Mouse (Mus musculus): ENCODE results near the gene Dcst2.

Dcst2 gene

GRCm38 (mm10) chr3:89331561-89331960 is 30.2 kb upstream of the Dcst2 start:
- no peak for DNase-seq (ENCODE audit: low read depth, low spot score)

DNA sequence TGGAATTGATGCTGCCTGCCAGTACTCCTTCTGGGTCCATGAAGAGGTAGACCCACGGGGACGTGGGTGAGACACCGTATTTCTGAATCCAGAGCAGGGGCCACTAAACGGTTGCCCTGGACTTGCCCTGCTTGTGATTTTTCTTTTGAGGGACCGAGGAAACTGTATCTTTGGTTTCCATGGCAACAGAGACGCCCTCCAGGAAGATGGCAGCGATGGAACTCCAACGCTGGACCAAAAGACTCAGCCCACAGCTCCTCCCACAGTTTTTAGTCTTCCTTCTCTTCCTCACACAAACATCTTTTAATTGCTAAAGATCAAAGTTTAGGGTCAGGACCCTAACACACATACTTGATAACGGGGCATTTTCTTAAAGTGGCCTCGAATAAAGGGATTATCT is 29.8 kb upstream of the Dcst2 start:
- no peak for DNase-seq (ENCODE audit: low read depth, low spot score)

- DNase-seq (ENCODE audit: low read depth, low spot score): no peak
Measured at GRCm38 (mm10) chr3:89332476-89332875, 29.3 kb upstream of the Dcst2 start.

DNA sequence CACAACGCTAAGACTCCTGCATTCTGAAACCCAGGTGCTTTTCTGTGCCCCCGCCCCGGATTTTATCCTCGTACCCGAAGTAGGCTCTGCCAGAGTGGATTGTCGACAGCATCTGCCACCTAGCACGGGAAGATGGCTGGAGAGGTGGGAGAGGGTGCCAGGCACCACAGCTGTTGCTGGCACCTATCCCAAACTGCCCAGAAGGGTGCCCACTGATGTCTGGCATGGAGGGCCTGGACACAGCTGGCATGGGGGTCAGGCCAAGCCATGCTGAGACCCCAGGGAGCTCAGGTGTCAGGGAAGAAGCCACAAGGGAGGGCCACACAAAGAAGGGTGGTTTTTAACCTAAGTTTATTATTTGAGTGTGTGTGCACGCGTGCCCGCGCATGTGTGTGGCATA is 28.7 kb upstream of the Dcst2 start:
- DNase-seq (ENCODE audit: low read depth, low spot score): no peak

- no peak for DNase-seq (ENCODE audit: low read depth, low spot score)
Measured at GRCm38 (mm10) chr3:89336529-89336928, 25.2 kb upstream of the Dcst2 start.

DNA sequence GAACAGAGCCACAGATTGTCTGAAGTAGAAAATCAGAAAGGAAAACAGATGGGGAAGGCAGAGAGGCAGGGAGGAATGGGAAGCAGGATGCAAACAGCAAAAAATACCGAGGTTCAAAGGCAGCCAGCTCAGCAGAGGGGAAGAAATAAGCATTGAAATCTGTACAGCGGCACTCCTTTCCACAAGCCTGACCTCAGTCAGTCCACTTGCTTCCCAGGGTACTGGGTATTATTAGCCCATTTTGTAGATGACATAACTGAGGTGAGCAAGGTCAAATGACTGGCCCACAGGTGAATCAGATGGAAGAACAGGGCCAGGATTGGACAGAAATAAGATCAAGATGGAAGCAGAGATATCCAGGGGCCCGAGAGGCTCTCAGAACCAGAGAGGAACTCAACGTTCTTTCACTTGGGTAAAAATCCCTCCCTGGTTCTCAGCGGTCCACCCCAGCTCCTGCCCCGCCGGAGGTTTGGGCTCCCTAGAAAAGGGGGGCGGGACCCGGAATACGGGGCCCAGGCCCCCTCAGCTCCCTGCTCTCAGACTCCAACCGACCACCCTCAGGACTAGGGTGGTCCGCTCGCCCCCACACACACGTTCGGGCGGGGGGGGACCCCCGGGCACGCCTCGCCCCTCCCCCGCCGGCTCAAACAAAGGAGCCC is 24.6 kb upstream of the Dcst2 start:
- no peak for DNase-seq (ENCODE audit: low read depth, low spot score)

- DNase-seq (ENCODE audit: low read depth, low spot score): no peak
Measured at GRCm38 (mm10) chr3:89337721-89338578, 23.8 kb upstream of the Dcst2 start, which contains the start of gene Efna4. Efna4 (minus strand) TSS chr3:89338028.

DNA sequence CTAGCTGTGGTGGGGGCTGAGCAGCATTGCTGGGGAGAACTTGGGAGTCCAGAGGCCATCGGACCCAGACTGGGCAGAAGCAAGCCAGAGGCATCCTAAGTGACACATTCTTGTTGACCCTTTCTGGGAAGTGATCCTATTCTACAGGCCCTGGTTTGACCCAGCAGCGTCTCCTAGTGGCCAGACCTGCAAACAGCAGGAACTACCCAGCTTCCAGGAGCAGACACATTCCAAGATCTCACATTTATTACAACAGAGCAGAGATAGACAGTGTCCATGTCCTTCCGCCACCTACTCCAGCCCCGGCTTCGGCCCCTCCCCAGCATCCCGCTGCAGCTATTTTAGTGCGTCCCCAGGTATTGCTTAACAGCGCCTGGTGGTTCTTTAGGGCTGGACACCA is 22.4 kb upstream of the Dcst2 start:
- no peak for DNase-seq (ENCODE audit: low read depth, low spot score)

DNA sequence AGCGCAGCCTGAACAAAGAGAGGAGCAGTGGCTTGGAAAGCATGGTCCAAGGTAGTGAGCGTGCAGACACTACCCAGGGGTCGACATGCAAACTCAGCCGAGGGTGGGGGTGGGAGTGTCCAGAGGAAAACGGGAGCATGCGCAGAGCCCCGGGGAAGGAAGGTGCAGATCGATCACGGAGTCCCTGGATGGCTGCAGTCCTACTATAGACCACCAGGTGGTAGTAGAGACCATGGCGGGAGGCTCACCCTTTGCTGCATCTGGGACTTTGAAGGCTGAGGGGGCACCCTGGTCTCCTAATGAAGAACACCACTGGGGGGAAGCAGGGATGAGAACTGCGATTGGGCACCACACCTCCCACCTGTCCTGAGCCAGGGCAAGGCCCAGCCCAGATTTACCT is 21.3 kb upstream of the Dcst2 start:
- no peak for DNase-seq (ENCODE audit: low read depth, low spot score)

DNA sequence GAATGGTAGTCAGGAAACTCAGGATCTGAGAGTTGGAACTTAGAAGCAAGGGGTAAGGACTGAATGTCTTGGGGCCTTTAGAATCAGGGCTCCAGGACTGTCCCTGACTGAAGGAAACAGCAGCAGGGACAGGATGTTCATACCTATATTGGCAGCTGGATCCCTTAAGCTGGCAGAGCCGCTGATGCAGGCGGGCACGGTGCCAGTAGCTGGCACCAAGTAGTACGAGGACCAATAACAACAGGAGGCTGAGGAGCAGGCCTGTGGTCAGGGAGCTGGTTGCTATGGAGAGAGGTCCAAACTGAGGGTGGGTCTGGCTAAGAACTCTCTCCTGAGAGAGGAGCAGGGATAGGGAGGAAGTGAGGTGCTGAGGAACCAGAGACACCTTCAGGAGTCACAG is 20.0 kb upstream of the Dcst2 start:
- DNase-seq (ENCODE audit: low read depth, low spot score): no peak

- DNase-seq (ENCODE audit: low read depth, low spot score): no peak
Measured at GRCm38 (mm10) chr3:89343279-89343678, 18.5 kb upstream of the Dcst2 start.

DNA sequence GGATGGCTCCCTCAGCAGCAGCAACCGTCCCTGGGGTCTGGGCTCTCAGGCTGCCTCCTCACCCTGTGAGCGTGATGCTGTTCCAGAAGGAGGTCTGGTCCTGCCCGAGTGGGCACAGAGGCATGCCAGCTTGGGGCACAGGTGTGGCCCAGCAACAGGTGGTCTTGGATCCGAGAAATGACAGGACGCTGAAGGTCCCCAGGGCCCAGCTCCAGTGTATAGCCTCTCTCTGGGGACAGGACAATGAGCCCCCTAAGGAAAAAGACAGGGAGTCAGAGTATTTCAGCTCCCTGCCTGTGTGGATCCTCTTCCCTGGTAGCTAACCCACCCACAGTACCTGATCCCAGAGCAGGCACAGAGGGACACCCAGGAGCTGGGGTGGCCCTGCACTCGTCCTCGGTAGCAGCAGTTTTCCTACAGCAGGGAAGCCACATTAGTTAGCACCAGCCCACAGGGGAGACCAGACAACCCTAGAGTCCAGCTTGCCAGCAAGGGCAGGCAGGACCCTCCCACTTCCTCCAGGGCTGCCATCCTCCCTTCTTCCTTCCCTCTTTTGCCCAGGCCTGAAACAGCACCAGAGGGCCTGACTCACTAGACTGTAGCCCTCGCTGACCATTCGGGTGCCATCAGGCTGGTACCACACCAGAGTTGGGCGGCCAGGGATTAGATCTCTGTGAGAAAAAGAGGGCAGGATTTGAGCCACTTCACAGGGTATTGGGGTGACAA is 14.8 kb upstream of the Dcst2 start:
- no peak for DNase-seq (ENCODE audit: low read depth, low spot score)

DNA sequence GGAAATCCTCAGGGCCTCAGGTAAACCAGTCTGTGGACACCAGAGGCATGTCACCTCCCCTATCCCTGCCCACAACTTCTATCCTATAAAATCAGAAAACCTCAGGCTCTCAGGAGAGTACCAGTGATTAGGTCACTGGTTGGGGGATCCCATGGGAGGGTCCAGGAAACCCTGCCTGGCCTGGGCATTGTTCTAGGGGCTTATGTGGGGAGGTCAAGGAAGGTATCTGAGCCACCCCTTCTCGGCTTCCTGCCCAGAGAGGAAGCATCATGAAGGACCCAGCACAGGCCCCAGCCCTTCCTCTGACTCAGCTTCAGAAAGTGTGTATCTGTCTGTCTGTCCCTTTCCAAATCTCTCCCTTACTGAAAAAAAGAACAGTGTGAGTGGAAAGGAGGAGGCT is 13.9 kb upstream of the Dcst2 start:
- DNase-seq (ENCODE audit: low read depth, low spot score): no peak

GRCm38 (mm10) chr3:89348911-89349868 is 12.6 kb upstream of the Dcst2 start:
- no peak for DNase-seq (ENCODE audit: low read depth, low spot score)

DNA sequence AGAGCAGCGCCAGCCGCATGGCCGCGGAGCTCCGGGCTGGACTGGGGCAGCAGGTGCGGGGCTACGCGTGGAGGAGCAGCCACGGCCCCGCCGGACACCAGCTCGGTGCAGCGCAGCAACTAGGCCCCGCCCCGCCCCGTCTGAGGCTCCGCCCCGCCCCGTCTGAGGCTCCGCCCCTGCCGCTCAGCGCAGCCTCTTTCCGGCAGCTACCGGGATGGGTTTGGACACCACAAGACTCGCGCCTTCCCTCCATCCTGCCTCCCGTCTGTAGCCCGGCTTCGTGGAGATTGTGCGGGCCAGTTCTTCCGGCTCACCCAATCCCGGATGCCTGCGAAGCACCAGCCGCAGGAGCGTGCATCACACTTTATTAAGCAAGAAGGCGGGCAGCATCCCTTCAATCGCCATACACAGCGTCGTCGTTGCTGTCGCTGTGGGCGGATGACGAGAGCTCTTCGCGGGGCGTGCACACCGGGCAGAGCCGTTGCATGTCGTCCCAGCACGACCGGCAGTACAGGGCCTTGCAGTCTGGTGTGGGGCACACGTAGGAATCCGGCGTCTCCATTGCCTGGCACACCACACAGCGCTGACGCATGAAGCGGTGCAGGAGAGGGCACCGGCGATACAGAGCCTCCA is 11.8 kb upstream of the Dcst2 start, which contains the start of gene Adam15:
Adam15 (minus strand) TSS at position 128 of the 633 bp plus-strand sequence.
- DNase-seq (ENCODE audit: low read depth, low spot score): peak; percentile 67

GRCm38 (mm10) chr3:89351271-89351670 is 10.5 kb upstream of the Dcst2 start:
- no peak for DNase-seq (ENCODE audit: low read depth, low spot score)

- DNase-seq (ENCODE audit: low read depth, low spot score): no peak
Measured at GRCm38 (mm10) chr3:89354816-89355511, 6.8 kb upstream of the Dcst2 start.

- no peak for DNase-seq (ENCODE audit: low read depth, low spot score)
Measured at GRCm38 (mm10) chr3:89355512-89355902, 6.3 kb upstream of the Dcst2 start.

GRCm38 (mm10) chr3:89356029-89356428 is 5.7 kb upstream of the Dcst2 start:
- no peak for DNase-seq (ENCODE audit: low read depth, low spot score)

GRCm38 (mm10) chr3:89359630-89360029 is 2.1 kb upstream of the Dcst2 start:
- no peak for DNase-seq (ENCODE audit: low read depth, low spot score)
